8 mouse cellular contexts compared by ENCODE assay signal in genomic region chr11:120598990-120599549, GRCm38 (mm10). TPM values are rescaled to one million over a fixed set of nuclear protein-coding genes. Genes with fewer than 3 reads are reported as not detected.
DNase-seq lines count a peak whose midpoint lies in the region; ATAC-seq and TF ChIP-seq lines count a peak whose summit lies in the region.

No protein-coding gene starts in this region.

- H3K9ac ChIP-seq in heart, embryonic 12.5 days = peak overlapping the region; percentile 100
- H3K9ac ChIP-seq in ES-E14 (ENCODE audit: insufficient read depth, low read depth, low read length, poor library complexity, severe bottlenecking) = peak overlapping the region; percentile 84
- peak overlapping the region; percentile 91 for H3K9ac ChIP-seq in forebrain, postnatal 0 days

- TF ChIP-seq CTCF in forebrain, postnatal 0 days (IDR thresholded peaks at IDR 0.05; ENCODE audit: low read depth) = no peak

- H3K36me3 ChIP-seq in heart, embryonic 12.5 days = peaks cover 64% of the 10 kb centered on the region
- H3K36me3 ChIP-seq in ES-E14 (ENCODE audit: control insufficient read depth, insufficient read depth, low read length, poor library complexity, severe bottlenecking) (peaks cover 42% of the 10 kb centered on the region), macrophage (ENCODE audit: inconsistent target) (peaks cover 54% of the 10 kb centered on the region; the same call in 1 of the 2 replicates)
- peaks cover 49% of the 10 kb centered on the region for H3K36me3 ChIP-seq in forebrain, postnatal 0 days (ENCODE audit: insufficient read depth)

- in situ Hi-C loops in ES-E14 (cut with MboI; ENCODE audit: low sequenced_read_pairs in 2 of 2, unreplicated experiment in 2 of 2) = no loop called here

- intact Hi-C loops in heart, postnatal 36 days (cut with DNase I) = loop anchor here (2.0 kb wide), 1 partner anchor 16 kb away; no protein-coding TSS in a partner anchor

- H3K4me2 ChIP-seq in heart, embryonic 12.5 days = peak overlapping the region; percentile 100
- peak overlapping the region; percentile 84 for H3K4me2 ChIP-seq in forebrain, postnatal 0 days (ENCODE audit: low read depth)

- 45% methylated on average over 17 of the region's 17 CpGs for WGBS in heart, embryonic 12.5 days
- WGBS in forebrain, postnatal 0 days = 45% methylated on average over 17 of the region's 17 CpGs
- WGBS in macrophage (ENCODE audit: missing documents) = 48% methylated on average over 16 of the region's 17 CpGs

- no peaks in the 10 kb centered on the region for H3K27me3 ChIP-seq in heart, embryonic 12.5 days (replicated peaks)
- no peaks in the 10 kb centered on the region for H3K27me3 ChIP-seq in forebrain, postnatal 0 days (ENCODE audit: insufficient read depth, low read length)

- peaks cover 24% of the 10 kb centered on the region for H3K4me1 ChIP-seq in heart, embryonic 12.5 days (replicated peaks)
- peaks cover 4 to 7% of the 10 kb centered on the region in 2 experiments; a peak in 3 of 4 replicates for H3K4me1 ChIP-seq in ES-E14 (ENCODE audit: control insufficient read depth in 2 of 2, insufficient read depth in 2 of 2, low read length in 2 of 2, poor library complexity in 1 of 2)
- H3K4me1 ChIP-seq in forebrain, postnatal 0 days (ENCODE audit: insufficient read depth) = peaks cover 13% of the 10 kb centered on the region

- H3K4me3 ChIP-seq in heart, embryonic 12.5 days = peak overlapping the region; percentile 100
- H3K4me3 ChIP-seq in ES-E14 (ENCODE audit: insufficient read depth in 1 of 2, low read depth in 1 of 2, low read length in 2 of 2, poor library complexity in 1 of 2, severe bottlenecking in 1 of 2) (peak overlapping the region; percentile 74 to 87), macrophage (ENCODE audit: inconsistent target) (peak overlapping the region; percentile 55)
- H3K4me3 ChIP-seq in forebrain, postnatal 0 days (ENCODE audit: low read depth, low read length) = peak overlapping the region; percentile 80

- H3K27ac ChIP-seq in heart, embryonic 12.5 days (ENCODE audit: poor library complexity, severe bottlenecking) = peak overlapping the region; percentile 69
- peak overlapping the region; percentile 67; the same call in 1 of the 2 replicates for H3K27ac ChIP-seq in ES-E14 (ENCODE audit: insufficient read depth, low read depth, low read length, poor library complexity, severe bottlenecking)
- H3K27ac ChIP-seq in forebrain, postnatal 0 days (ENCODE audit: low read depth, low read length) = peak overlapping the region; percentile 79
- peak overlapping the region; percentile 85 for H3K27ac ChIP-seq in macrophage

- DNase-seq in heart, postnatal 36 days = no peak
- DNase-seq in ES-E14 (ENCODE audit: low read depth, low spot score) = no peak
- DNase-seq in forebrain, postnatal 0 days = no peak
- no peak for DNase-seq in retina, postnatal 1 day
- no peak for DNase-seq in ovary, postnatal 14 days (ENCODE audit: low spot score)
- no peak for DNase-seq in kidney, adult 8-10 months

- peaks cover 51% of the 10 kb centered on the region for H3K79me2 ChIP-seq in macrophage (ENCODE audit: inconsistent target)

- no peaks in the 10 kb centered on the region for H3K9me3 ChIP-seq in heart, embryonic 12.5 days (replicated peaks)
- no peaks in the 10 kb centered on the region for H3K9me3 ChIP-seq in ES-E14 (ENCODE audit: control insufficient read depth, insufficient read depth, low read depth, low read length)
- no peaks in the 10 kb centered on the region for H3K9me3 ChIP-seq in forebrain, postnatal 0 days (ENCODE audit: low read length)

- no peak for ATAC-seq in heart, embryonic 12.5 days (ENCODE audit: insufficient number of reproducible peaks, low FRiP score)
- no peak for ATAC-seq in forebrain, postnatal 0 days

TF ChIP-seq in ES-E14, 5 proteins besides CTCF, POLR2A, EP300 and RAD21:
- TF ChIP-seq ZNF384 (IDR thresholded peaks at IDR 0.05; ENCODE audit: low read depth, low read length) (no peak), CHD2 (IDR thresholded peaks at IDR 0.05; ENCODE audit: low read depth, low read length) (no peak), HCFC1 (IDR thresholded peaks at IDR 0.05; ENCODE audit: borderline replicate concordance, insufficient read depth, low read length) (no peak), MAFK (IDR thresholded peaks at IDR 0.05; ENCODE audit: insufficient read depth, low read depth, low read length) (no peak), ZC3H11A (IDR thresholded peaks at IDR 0.05; ENCODE audit: borderline replicate concordance, low read depth, low read length) (no peak)
TF ChIP-seq in ES-E14: peak in this region for 0.

RNA-seq across cellular contexts. Expression of gene Anapc11, which starts 0.8 kb away (rescaled TPM):
- polyA plus RNA-seq in heart, embryonic 12.5 days (2016; fragmentation: Nextera tagmentation; extraction: Ambion mirVana) = 174 and 175 TPM in 2 replicates
- total RNA-seq in heart, postnatal 36 days (2021) = 10 to 100 TPM; 75.6 to 87.1 TPM
- total RNA-seq in ES-E14 (2012; rRNA removed) = 87.4 and 98.4 TPM in 2 replicates
- 54.2 and 64.2 TPM in 2 replicates for total RNA-seq in forebrain, postnatal 0 days (2014; rRNA removed)
- 207 and 226 TPM in 2 replicates for polyA plus RNA-seq in forebrain, postnatal 0 days (2015; fragmentation: Nextera tagmentation; extraction: Ambion mirVana)
- total RNA-seq in macrophage (2018; cell fraction: chromatin; rRNA removed) = 10 to 100 TPM in 25 of 26 experiments, 1 to 10 TPM in 1; 9.6 to 58.0 (median 26.1) TPM
- total RNA-seq in macrophage (2018; cell fraction: cytosol; rRNA removed) = 10 to 100 TPM; 51.9 to 93.5 (median 62.1) TPM
- total RNA-seq in macrophage (2018; cell fraction: nucleus; rRNA removed) = 10 to 100 TPM; 17.5 to 48.1 (median 26.5) TPM
- polyA plus RNA-seq in macrophage (2018) = 40.4 to 78.6 TPM (median 76.2 TPM) in 3 replicates

RNA-seq across cellular contexts. Expression of gene Alyref, which starts 0.9 kb away (rescaled TPM):
- 356 and 361 TPM in 2 replicates for polyA plus RNA-seq in heart, embryonic 12.5 days (2016; fragmentation: Nextera tagmentation; extraction: Ambion mirVana)
- 10 to 100 TPM; 46.4 to 47.8 TPM for total RNA-seq in heart, postnatal 36 days (2021)
- total RNA-seq in ES-E14 (2012; rRNA removed) = 300 and 397 TPM in 2 replicates
- 99.8 and 111 TPM in 2 replicates for total RNA-seq in forebrain, postnatal 0 days (2014; rRNA removed)
- 207 and 238 TPM in 2 replicates for polyA plus RNA-seq in forebrain, postnatal 0 days (2015; fragmentation: Nextera tagmentation; extraction: Ambion mirVana)
- total RNA-seq in macrophage (2018; cell fraction: chromatin; rRNA removed) = 10 to 100 TPM; 13.2 to 43.2 (median 30.6) TPM
- total RNA-seq in macrophage (2018; cell fraction: cytosol; rRNA removed) = 10 to 100 TPM; 27.2 to 48.1 (median 35.9) TPM
- total RNA-seq in macrophage (2018; cell fraction: nucleus; rRNA removed) = 10 to 100 TPM; 17.9 to 63.8 (median 26.1) TPM
- polyA plus RNA-seq in macrophage (2018) = 34.3 to 88.6 TPM (median 41.5 TPM) in 3 replicates

RNA-seq across cellular contexts. Expression of gene Npb, which starts 9.2 kb away (rescaled TPM):
- polyA plus RNA-seq in heart, embryonic 12.5 days (2016; fragmentation: Nextera tagmentation; extraction: Ambion mirVana) = 13.6 and 20.3 TPM in 2 replicates
- total RNA-seq in heart, postnatal 36 days (2021) = not detected
- total RNA-seq in ES-E14 (2012; rRNA removed) = 0.69 and 0.94 TPM in 2 replicates
- total RNA-seq in forebrain, postnatal 0 days (2014; rRNA removed) = not detected in 2 replicates
- polyA plus RNA-seq in forebrain, postnatal 0 days (2015; fragmentation: Nextera tagmentation; extraction: Ambion mirVana) = 0.42 and 0.80 TPM in 2 replicates
- total RNA-seq in macrophage (2018; cell fraction: chromatin; rRNA removed) = 1 to 10 TPM in 2 of 26 experiments, not detected in 24; 2.0 to 2.4 TPM
- total RNA-seq in macrophage (2018; cell fraction: cytosol; rRNA removed) = not detected
- total RNA-seq in macrophage (2018; cell fraction: nucleus; rRNA removed) = not detected
- polyA plus RNA-seq in macrophage (2018) = not detected in 3 replicates

RNA-seq across cellular contexts. Expression of gene Arhgdia, which starts 17.6 kb away (rescaled TPM):
- polyA plus RNA-seq in heart, embryonic 12.5 days (2016; fragmentation: Nextera tagmentation; extraction: Ambion mirVana) = 422 and 442 TPM in 2 replicates
- 100 to 1,000 TPM; 147 to 150 TPM for total RNA-seq in heart, postnatal 36 days (2021)
- 161 and 253 TPM in 2 replicates for total RNA-seq in ES-E14 (2012; rRNA removed)
- 214 and 237 TPM in 2 replicates for total RNA-seq in forebrain, postnatal 0 days (2014; rRNA removed)
- polyA plus RNA-seq in forebrain, postnatal 0 days (2015; fragmentation: Nextera tagmentation; extraction: Ambion mirVana) = 416 and 435 TPM in 2 replicates
- total RNA-seq in macrophage (2018; cell fraction: chromatin; rRNA removed) = 100 to 1,000 TPM in 8 of 26 experiments, 10 to 100 TPM in 18; 55.0 to 130 (median 89.0) TPM
- total RNA-seq in macrophage (2018; cell fraction: cytosol; rRNA removed) = 100 to 1,000 TPM; 680 to 898 (median 773) TPM
- total RNA-seq in macrophage (2018; cell fraction: nucleus; rRNA removed) = 100 to 1,000 TPM; 152 to 391 (median 260) TPM
- 662 to 966 TPM (median 875 TPM) in 3 replicates for polyA plus RNA-seq in macrophage (2018)

RNA-seq across cellular contexts. Expression of gene Pcyt2, which starts 18.7 kb away (rescaled TPM):
- 82.1 and 82.9 TPM in 2 replicates for polyA plus RNA-seq in heart, embryonic 12.5 days (2016; fragmentation: Nextera tagmentation; extraction: Ambion mirVana)
- 10 to 100 TPM; 48.2 to 54.6 TPM for total RNA-seq in heart, postnatal 36 days (2021)
- total RNA-seq in ES-E14 (2012; rRNA removed) = 88.6 and 188 TPM in 2 replicates
- total RNA-seq in forebrain, postnatal 0 days (2014; rRNA removed) = 102 and 129 TPM in 2 replicates
- polyA plus RNA-seq in forebrain, postnatal 0 days (2015; fragmentation: Nextera tagmentation; extraction: Ambion mirVana) = 107 and 117 TPM in 2 replicates
- 100 to 1,000 TPM; 136 to 537 (median 250) TPM for total RNA-seq in macrophage (2018; cell fraction: chromatin; rRNA removed)
- total RNA-seq in macrophage (2018; cell fraction: cytosol; rRNA removed) = 10 to 100 TPM; 15.5 to 47.5 (median 25.2) TPM
- 100 to 1,000 TPM in 23 of 26 experiments, 10 to 100 TPM in 3; 67.5 to 355 (median 144) TPM for total RNA-seq in macrophage (2018; cell fraction: nucleus; rRNA removed)
- polyA plus RNA-seq in macrophage (2018) = 23.8 to 69.4 TPM (median 36.2 TPM) in 3 replicates
